Mouse (Mus musculus) liver, embryonic 14.5 days (tissue): Measurements from ENCODE around the gene B4galt3. TPM values are rescaled to one million over a fixed set of nuclear protein-coding genes. Genes with fewer than 3 reads are reported as not detected.
"Not testable (repeated sequence)": the region's sequence is repeated elsewhere in the genome, so short reads cannot be mapped to it uniquely, and the experiment has no call there.

Experiments
- ATAC-seq: fragments of 200-750 bp; cut with Nextera tagmentation; 2 replicates; pipeline ENCODE4 v1.8.0; 2017; ENCODE audit warnings: moderate number of reproducible peaks, mild to moderate bottlenecking, moderate library complexity; ENCODE audit not compliant: insufficient read depth
- DNase-seq, 3 experiments: peaks; one replicate each; pipeline ENCODE4 v3.0.0-alpha.2; 2012 to 2013; ENCODE audit warnings: low read depth in 3 of 3, low spot score in 3 of 3
- H3K27ac ChIP-seq: fragments of 300-500 bp; sonication (generic); 2 replicates; pipeline ENCODE4 v1.5.1; 2014; ENCODE audit warnings: moderate library complexity, mild to moderate bottlenecking, control low read depth, inconsistent platforms
- H3K27me3 ChIP-seq: fragments of 300-500 bp; sonication (generic); 2 replicates; pipeline ENCODE4 v1.6.1; 2014; ENCODE audit warnings: mild to moderate bottlenecking, low read length, moderate library complexity; ENCODE audit not compliant: control insufficient read depth, insufficient read depth
- H3K36me3 ChIP-seq: fragments of 300-500 bp; sonication (generic); replicated peaks from 2 replicates; pipeline ENCODE4 v1.6.1; 2014; ENCODE audit warnings: low read depth; ENCODE audit not compliant: control insufficient read depth, insufficient read depth
- H3K4me1 ChIP-seq, 2 experiments: fragments of 200-500 bp in 1 of 2; fragments of 300-500 bp in 1 of 2; sonication (generic) in 1 of 2; replicated peaks; 2 replicates each; pipeline ENCODE4 v1.6.1; 2012 to 2014; ENCODE audit warnings: antibody characterized with exemption in 1 of 2, inconsistent platforms in 1 of 2, low read length in 1 of 2; ENCODE audit not compliant: control insufficient read depth in 2 of 2, insufficient read depth in 2 of 2
- H3K4me2 ChIP-seq: fragments of 300-500 bp; sonication (generic); 2 replicates; pipeline ENCODE4 v1.6.1; 2014; ENCODE audit warnings: low read depth, mild to moderate bottlenecking, control low read depth, moderate library complexity
- H3K4me3 ChIP-seq, 2 experiments: fragments of 200-500 bp in 1 of 2; fragments of 300-500 bp in 1 of 2; sonication (generic) in 1 of 2; 2 replicates each; pipeline ENCODE4 v1.5.1; 2012 to 2014; ENCODE audit warnings: low read depth in 2 of 2, low read length in 2 of 2, mild to moderate bottlenecking in 2 of 2, control low read depth in 1 of 2, inconsistent platforms in 1 of 2, moderate library complexity in 1 of 2; ENCODE audit not compliant: insufficient read depth in 1 of 2
- H3K9ac ChIP-seq: fragments of 300-500 bp; sonication (generic); replicated peaks from 2 replicates; pipeline ENCODE4 v1.6.1; 2014; ENCODE audit warnings: mild to moderate bottlenecking, control low read depth, moderate library complexity
- H3K9me3 ChIP-seq: fragments of 300-500 bp; sonication (generic); 2 replicates; pipeline ENCODE4 v1.6.1; 2016; ENCODE audit warnings: low read length, mixed read lengths; ENCODE audit not compliant: control insufficient read depth
- CTCF ChIP-seq: IDR thresholded peaks from 2 replicates; pipeline ENCODE4 v1.5.1; 2016; ENCODE audit warnings: antibody characterized with exemption, low read depth, control low read depth
- EP300 ChIP-seq: IDR thresholded peaks from 2 replicates; pipeline ENCODE4 v1.6.1; 2016; ENCODE audit warnings: antibody characterized with exemption, low read depth
- WGBS: fragments of 180-500 bp; shearing (Covaris S2); extraction: QIAGEN DNeasy Blood & Tissue Kit; methylation state at CpG from one replicate; pipeline ENCODE4 v1.1.7; 2014; ENCODE audit not compliant: insufficient replicate concordance; 5-methylcytosine and 5-hydroxymethylcytosine counted together
- polyA plus RNA-seq, 2 experiments: library from polyadenylated mRNA; depleted of rRNA in 1 of 2; stranded (reverse) in 1 of 2; unstranded in 1 of 2; fragments of >200 nt; fragmentation: Nextera tagmentation in 1 of 2; extraction: Ambion mirVana in 1 of 2; gene quantifications; 2 replicates each; pipeline versions ENCODE4 v1.2.1 to v1.2.3; 2012 to 2014

B4galt3 gene
- polyA plus RNA-seq, 2 experiments = 12.7 to 14.5 TPM

- no peak for DNase-seq
- Histone ChIP-seq H3K4me3 (no peak overlapping the region), H3K9me3 (no peaks in the 10 kb centered on the region), H3K4me2 (no peak overlapping the region), H3K9ac (no peak overlapping the region), H3K4me1 (no peaks in the 10 kb centered on the region; a peak in 1 of 4 replicates), H3K36me3 (peaks cover 51% of the 10 kb centered on the region), H3K27ac (no peak overlapping the region), H3K27me3 (no peaks in the 10 kb centered on the region)
- WGBS = 74% methylated on average over 15 of the region's 15 CpGs
- TF ChIP-seq CTCF = no peak
- TF ChIP-seq EP300 = no peak
- no peak for ATAC-seq
Measured at GRCm38 (mm10) chr1:171239992-171240744, 30.0 kb upstream of the B4galt3 start.

- 77% methylated on average over 10 of the region's 10 CpGs for WGBS
- H3K9ac ChIP-seq = no peak overlapping the region
Measured at GRCm38 (mm10) chr1:171240911-171241310, 29.2 kb upstream of the B4galt3 start.

GRCm38 (mm10) chr1:171241952-171242351, 28.2 kb upstream of the B4galt3 start:
- H3K4me3 ChIP-seq, H3K9ac ChIP-seq, ATAC-seq, H3K4me1 ChIP-seq, DNase-seq, H3K27me3 ChIP-seq, H3K27ac ChIP-seq, H3K9me3 ChIP-seq, H3K4me2 ChIP-seq: not testable (repeated sequence)
- WGBS = 88% methylated on average over 12 of the region's 12 CpGs
- peaks cover 38% of the 10 kb centered on the region for H3K36me3 ChIP-seq

More at GRCm38 (mm10) chr1:171240911-171241310, 29.2 kb upstream of the B4galt3 start:
- H3K4me3 ChIP-seq = no peak overlapping the region
- no peaks in the 10 kb centered on the region for H3K27me3 ChIP-seq
- no peak overlapping the region for H3K27ac ChIP-seq
- H3K9me3 ChIP-seq = no peaks in the 10 kb centered on the region
- no peak for ATAC-seq
- no peak for DNase-seq
- peaks cover 46% of the 10 kb centered on the region for H3K36me3 ChIP-seq
- TF ChIP-seq EP300 (no peak), CTCF (no peak)
- H3K4me1 ChIP-seq = peaks cover 1 to 2% of the 10 kb centered on the region in 2 experiments; a peak in 3 of 4 replicates
- H3K4me2 ChIP-seq = no peak overlapping the region

GRCm38 (mm10) chr1:171245353-171245752, 24.8 kb upstream of the B4galt3 start:
- Histone ChIP-seq H3K9ac (no peak overlapping the region), H3K4me1 (peaks cover 13 to 18% of the 10 kb centered on the region in 2 experiments), H3K27ac (no peak overlapping the region), H3K27me3 (peaks cover 1% of the 10 kb centered on the region; the same call in 1 of the 2 replicates), H3K36me3 (peaks cover 14% of the 10 kb centered on the region; the same call in 1 of the 2 replicates), H3K9me3 (no peaks in the 10 kb centered on the region), H3K4me2 (no peak overlapping the region; the same call in 1 of the 2 replicates), H3K4me3 (no peak overlapping the region)
- no peak for ATAC-seq
- no peak for DNase-seq
- 83% methylated on average over 8 of the region's 8 CpGs for WGBS
- TF ChIP-seq EP300 (no peak), CTCF (no peak)

GRCm38 (mm10) chr1:171246709-171247452, 23.2 kb upstream of the B4galt3 start:
- H3K4me2 ChIP-seq = peak overlapping the region; percentile 97
- H3K4me3 ChIP-seq = peak overlapping the region; percentile 82 to 96
- ATAC-seq (peak; percentile 95), DNase-seq (peak; percentile 91 to 98 (median 98))
- H3K27ac ChIP-seq = peak overlapping the region; percentile 83
- peaks cover 11% of the 10 kb centered on the region; the same call in 1 of the 2 replicates for H3K36me3 ChIP-seq
- TF ChIP-seq CTCF (peak; percentile 98), EP300 (peak; percentile 43; the same call in 1 of the 2 replicates)
- H3K4me1 ChIP-seq = peaks cover 13 to 18% of the 10 kb centered on the region in 2 experiments
- H3K9me3 ChIP-seq = no peaks in the 10 kb centered on the region
- under 1% methylated on average over 41 of the region's 41 CpGs for WGBS
- H3K27me3 ChIP-seq = peaks cover 16% of the 10 kb centered on the region
- peak overlapping the region; percentile 79 for H3K9ac ChIP-seq
